Mouse (Mus musculus): ENCODE results near the gene Tgds. TPM values are rescaled to one million over a fixed set of nuclear protein-coding genes. Genes with fewer than 3 reads are reported as not detected.
"Not testable (repeated sequence)": the region's sequence is repeated elsewhere in the genome, so short reads cannot be mapped to it uniquely, and the experiment has no call there.

Gene Tgds
- total RNA-seq, 2 experiments from 2014 or later = 10.2 to 10.6 TPM

DNA sequence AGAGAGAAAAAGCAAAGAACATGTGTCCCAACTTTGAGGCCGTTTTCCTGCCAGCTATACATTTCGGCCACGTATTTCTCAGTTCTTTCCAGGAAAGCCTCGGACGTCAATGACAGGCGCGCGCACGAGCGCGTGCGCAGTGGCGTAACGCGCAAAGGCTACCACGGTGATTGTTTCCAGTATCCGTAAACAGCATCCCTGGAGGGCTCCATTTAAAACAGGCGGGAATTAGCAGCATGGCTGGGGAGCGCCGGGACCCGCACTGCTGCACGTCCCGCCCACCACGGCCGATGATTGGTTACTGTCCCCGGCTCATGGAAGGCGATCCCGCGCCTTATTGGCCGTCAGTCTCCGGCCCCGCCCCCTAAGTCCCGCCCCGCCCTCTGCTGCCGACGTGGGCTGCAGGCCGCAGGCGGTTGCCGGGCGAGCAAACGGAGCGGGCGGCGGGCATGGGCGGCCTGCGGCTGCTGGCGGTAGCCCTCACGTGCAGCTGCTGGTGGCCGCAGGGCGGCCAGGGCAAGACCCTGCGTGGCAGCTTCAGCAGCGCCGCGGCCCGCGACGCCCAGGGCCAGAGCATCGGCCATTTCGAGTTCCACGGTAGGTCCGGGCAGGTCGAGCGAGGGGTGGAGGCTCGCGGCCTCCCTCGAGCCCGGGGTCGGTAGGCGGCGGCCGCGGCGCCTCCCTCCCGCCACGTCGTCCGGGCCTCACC is 4.3 kb upstream of the Tgds start, which contains the start of gene Gpr180:
Gene Gpr180, plus strand, starts transcription at position 415 of the 709 bp plus-strand sequence.
- peak; percentile 97 to 98 for DNase-seq (ENCODE audit: low spot score in 2 of 2)

DNA sequence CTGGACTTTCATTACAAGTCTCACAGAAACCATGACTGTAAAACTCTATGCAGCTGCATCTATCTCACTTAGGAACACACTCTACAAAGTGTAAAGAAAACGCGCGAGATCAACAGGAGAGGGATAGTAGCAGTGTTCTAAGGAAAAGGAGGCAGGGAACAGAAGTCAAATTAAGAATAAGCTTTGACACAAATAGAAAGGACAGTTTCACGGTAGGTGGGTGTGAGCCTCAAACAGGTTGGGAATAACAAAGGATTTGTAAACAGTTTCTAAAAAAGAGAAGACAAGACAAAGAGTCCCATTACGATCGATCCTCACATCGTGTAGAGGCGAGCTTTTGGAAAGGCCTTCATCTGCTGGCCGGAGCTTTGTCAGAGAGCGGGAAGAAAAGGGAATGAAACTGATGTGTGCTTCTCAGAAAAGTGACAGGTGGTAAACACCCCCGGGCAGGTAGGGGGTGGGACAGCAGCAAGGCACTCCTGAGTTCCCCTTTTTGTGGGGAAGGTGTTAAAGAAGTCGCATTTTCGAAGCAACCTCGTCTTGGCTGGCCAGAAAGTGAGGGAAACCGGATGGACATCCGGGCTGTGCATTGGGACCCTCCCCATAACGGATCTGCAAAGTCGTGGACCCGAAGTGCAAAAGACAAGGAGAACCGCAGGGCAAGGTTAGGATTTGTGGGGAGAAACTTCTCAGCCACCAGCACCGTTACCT is 469 bp downstream of the Tgds start:
- DNase-seq (ENCODE audit: low spot score in 2 of 2) = no peak

DNA sequence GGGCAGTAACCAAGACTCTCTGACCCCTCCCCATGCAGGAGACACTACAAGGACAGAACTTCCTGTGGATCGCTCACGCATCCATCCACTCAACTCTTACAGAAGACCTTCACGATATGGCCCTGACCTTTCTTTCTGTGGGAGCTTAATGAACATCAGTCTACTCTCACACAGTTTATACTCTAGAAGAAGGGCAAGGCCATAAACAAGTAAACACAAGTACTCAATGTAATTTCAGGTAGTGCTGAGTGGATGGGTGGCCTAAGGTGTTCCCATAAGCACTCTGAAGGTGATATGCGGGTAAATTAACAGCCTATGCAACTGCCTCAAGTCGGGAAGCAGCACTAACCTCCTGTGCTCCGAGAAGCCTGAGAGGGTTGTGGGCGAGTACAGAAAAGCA is 1.1 kb downstream of the Tgds start:
- no peak for DNase-seq (ENCODE audit: low spot score in 2 of 2)

DNA sequence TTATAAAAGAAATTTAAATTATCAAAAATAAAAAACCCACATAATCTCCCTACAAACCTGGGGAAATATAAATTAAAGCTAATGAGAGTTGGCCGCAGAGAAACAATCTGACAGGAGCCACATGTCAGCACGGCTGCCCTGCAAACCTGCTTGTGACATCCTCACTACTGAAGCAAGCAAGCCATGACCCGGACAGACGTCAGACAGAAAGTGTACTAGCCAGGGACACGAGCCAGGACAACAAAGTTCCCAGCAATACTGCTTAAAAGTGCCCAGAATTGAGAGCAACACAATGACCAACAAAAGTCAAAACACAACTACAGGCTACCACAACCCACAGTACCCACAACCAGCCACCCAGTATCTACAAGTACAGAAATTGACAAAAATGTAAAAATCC is 6.3 kb downstream of the Tgds start:
- DNase-seq (ENCODE audit: low spot score in 2 of 2) = no peak

DNA sequence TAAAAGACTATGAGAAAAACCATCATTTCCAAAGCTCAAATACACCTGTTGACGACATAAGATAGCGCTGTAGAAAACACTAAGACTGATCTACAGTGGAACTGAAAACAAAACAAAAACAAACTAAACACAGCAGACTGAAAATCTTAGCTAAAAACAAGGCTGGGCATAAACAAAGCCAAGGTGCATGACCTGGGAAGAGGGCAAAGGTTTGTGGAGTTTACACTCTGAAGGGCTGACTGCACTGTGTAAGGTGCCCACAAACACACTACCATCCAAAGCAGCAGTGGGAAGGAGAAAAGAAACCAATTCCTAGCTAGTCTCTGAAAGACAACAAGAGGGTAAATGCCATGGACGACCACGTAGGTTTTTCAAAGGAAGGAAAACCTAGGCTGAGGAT is 7.8 kb downstream of the Tgds start:
- DNase-seq (ENCODE audit: low spot score in 2 of 2) = no peak

DNA sequence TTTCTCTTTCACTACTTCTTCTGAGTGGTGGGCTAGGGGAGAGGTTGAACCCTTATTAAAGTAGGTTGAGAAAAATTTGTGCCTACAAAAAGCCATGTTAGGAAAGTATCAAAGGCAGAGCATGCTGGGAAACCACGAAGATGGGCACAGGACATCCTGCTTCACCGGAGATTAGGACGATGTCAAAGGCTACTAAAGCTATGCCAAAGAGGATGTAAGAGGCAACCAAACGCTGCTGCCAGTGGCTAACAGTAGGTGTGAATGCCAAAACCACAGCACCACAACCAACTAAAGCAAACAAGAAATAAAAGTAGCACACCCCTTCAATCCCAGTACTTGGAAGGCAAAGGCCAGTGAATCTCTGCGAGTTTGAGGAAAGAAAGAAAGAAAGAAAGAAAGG is 8.4 kb downstream of the Tgds start:
- DNase-seq (ENCODE audit: low spot score in 2 of 2) = no peak

DNA sequence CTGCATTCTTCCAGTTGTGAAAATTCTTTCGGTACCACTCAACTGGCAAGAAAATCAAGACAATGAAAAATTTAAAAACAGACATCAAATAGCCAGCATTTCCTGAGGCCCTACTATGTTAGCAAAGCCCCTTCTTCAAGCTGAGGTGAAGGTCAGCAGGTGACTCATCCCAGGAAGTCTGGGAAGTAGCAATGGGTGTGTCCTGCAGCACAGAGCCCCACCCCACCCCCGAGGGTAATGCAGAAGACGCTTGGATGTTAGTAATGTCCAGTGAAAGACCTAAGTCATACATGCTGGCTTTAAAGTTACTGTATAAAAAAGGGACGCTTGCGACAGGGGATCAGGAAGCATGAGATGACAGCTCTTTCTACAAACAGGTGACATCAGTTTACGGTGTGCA is 19.4 kb downstream of the Tgds start:
- DNase-seq (ENCODE audit: low spot score in 2 of 2) = no peak

DNA sequence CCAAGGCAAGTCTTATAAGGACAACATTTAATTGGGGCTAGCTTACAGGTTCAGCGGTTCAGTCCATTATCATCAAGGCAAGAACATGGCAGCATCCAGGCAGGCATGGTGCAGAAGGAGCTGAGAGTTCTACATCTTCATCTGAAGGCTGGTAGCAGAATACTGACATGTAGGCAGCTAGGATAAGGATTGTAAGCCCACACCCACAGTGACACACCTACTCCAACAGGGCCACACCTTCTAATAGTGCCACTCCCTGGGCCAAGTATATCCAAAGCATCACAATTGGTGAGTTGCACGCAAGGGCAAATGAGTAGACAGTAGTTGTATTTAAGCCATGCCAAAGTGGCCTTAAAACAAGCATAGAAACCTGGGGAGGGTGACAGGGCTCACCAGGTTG is 25.1 kb downstream of the Tgds start:
- DNase-seq (ENCODE audit: low spot score in 2 of 2) = not testable (repeated sequence)

DNA sequence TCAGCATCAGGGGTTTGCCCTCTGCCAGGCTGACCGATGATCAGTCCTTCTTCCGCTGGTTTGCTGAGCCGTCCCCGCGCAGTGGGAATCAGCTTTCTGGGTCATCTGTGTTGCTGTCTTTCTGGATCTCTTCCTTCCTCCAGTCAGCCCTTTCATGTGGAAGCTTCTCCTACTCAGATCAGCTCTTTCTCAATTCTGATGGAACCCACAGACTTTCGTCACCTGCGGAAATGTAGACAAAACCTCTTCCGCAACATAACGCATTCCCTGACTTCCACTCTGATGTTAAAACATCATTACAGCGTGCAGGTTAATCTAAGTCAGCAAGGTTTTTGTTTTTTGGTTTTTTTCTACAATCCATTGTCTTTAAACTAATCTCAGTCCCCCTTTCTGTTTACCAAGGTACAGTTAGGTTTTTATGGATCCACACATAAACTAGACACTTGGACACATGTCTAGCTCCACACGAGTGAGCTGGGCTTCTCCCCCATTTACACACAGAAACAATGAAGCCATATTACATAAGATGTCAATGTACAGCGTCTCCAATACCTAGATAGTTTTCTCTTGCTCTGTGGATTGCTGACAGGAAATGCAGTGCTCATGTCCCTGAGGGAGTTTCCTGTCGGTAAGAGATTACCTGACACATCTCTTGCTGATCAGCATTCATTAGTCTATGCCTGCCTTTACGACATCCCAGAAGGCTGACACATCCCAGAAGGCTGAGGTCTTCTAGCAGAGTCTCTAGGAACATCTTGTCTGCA is 31.1 kb downstream of the Tgds start:
- no peak for DNase-seq (ENCODE audit: low spot score in 2 of 2)

DNA sequence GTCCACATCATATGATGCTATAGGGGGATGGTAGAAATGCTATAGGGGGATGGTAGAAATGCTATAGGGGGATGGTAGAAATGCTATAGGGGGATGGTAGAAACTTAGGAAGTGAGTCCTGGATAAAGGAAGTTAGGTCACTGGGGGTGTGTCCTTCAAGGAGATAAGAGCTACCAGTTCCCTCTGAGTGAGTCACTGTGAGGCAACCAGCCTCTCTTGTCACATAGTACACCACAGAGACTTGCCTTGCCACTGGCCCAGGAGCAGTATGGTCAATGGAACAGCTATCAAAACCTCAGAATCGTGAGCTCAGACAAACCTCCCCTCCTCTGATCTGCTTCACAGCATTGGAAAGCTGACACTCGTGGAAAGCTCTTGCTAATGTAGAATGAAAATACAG is 34.3 kb downstream of the Tgds start:
- no peak for DNase-seq (ENCODE audit: low spot score in 2 of 2)

DNA sequence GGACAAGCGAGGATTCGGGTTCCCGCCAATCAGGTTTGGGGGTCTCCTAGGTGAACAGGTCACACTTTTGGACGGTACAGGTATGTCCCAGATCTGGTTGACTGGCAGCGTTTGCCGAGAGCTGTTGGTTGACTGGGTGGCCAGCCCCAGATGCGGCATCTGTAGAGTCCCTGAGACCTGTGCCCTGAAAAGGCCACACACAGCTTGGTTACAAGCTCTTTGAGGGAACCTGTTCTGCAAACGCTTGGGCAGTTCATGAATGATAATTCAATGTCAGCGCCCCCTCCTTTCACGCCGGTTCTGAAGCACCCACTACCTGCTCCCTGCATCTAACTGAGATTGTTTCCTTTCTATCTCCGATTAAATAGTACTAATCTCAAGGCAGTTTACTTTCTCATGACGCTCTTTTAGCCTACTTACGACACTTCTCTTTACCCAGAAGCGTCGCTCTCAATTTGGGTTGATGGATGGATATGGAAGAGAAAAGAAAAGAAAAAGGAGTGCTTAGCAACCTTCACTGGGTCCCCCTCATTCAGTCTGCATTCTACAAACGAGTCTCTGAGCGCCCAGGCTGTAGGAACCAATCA is 42.7 kb downstream of the Tgds start:
- no peak for DNase-seq (ENCODE audit: low spot score in 2 of 2)

DNA sequence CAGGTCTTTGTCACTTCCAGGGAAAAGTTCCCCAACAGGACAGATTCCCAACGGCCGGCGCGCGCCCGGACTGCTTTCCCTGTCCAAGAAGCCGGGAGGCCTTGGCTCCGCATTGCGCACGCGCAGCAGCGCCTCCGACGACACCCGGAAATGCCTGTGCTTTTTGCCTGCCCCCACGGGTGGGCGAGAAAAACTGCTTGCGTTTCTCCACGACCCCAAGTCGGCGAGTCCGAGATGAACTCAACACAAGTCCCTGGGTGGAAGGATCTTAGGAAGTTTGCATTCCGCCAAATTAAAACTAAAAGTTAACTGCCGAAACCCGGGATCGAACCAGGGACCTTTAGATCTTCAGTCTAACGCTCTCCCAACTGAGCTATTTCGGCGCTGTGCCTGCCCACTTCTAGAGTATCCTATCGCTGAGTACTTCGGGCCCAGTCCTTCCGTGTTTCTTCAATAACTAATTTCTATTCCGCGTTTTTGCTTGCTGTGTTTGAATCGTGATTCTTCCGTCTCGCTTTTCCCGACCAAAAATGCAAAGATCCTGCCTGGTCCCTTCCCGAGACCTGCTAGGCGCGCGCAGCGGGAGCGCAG is 43.2 kb downstream of the Tgds start:
- DNase-seq (ENCODE audit: low spot score in 2 of 2) = peak; percentile 91 to 94

DNA sequence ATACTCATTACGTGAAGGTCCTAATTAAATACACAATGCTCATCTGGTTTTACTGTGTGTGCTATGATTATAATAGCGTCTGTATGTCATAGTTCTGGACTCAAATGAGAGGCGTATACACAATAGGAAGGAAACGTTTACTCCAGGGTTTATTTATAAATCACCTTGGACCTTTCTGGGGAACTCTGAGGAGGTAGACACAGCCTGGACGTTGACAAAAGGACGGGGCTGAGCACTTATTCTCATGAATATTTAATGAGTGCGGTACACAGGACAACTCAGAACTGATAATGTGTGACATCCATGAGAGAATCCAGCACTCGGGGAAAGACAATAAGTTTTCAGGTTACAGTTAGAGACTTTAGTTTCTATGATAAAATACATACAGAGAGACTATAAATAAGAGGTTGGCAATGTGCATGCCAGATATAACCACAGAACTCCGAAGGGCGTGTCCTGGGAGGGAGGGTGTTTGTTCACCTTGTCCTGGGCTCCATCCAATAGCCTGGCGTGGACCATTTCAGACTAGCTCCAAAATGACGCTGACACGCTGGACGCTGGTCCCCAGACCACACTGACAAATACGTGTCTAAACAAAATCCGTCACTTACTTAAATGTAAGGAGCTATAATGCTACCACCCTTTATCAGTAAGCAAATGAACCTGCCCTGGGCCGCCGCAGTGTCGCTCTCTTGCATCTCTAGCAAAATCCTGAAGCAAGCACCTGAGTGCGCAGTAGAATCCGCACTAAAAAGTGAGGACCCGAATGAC is 43.9 kb downstream of the Tgds start:
- no peak for DNase-seq (ENCODE audit: low spot score in 2 of 2)

DNA sequence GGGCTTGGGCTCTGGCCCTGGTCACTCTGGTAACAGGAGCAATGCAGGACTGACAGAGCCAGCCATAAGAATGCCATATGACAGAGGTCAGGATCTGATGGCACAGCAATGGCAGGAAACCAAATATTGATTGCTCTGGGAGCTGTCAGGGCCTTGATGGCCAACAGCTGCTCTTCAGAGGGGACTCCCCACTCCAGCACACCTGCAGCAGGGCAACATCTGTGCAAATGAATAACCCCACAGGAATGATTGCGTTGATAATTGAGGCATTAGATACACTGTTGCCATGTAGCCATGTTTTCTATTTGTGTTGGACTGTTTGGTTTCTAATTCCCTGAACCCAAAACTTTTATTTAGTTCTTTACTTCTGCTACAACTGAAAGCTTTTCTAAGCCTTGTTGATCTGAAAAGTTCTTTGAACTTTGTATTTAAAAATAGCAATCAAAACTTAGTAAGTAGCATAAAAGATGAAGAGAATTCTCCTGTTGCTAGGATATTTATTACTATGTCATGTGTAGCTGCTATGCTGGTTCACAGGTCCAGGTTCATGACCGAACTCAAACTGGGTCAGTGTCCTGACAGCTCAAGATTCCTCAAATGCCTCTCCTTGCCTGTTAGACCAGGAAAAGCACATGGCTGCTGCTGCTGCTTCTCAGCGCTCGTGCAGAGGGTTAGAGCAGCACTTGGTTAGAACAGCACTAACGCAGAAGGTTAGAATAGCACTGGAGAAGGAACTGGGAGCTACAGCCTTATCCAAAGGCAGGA is 46.1 kb downstream of the Tgds start:
- DNase-seq (ENCODE audit: low spot score in 2 of 2) = no peak

DNA sequence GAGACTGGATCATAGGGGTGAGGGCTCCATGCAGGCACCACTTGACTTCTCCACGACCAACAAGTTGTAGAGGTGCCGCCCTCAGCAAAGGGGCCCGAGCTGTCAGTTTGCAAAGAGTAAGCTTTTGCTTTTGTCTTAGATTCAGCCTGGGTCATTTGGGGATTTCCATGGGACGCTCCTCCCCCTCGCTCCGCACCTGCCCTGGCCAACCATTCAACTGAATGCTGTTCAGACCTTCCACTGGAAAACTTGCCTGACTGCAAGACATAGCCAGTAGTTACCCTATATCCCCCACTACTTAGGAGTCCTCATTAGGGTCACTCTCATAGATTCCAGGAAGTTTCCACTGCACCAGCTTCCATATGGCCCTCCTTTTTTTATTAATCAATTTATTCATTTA is 48.7 kb downstream of the Tgds start:
- no peak for DNase-seq (ENCODE audit: low spot score in 2 of 2)

DNA sequence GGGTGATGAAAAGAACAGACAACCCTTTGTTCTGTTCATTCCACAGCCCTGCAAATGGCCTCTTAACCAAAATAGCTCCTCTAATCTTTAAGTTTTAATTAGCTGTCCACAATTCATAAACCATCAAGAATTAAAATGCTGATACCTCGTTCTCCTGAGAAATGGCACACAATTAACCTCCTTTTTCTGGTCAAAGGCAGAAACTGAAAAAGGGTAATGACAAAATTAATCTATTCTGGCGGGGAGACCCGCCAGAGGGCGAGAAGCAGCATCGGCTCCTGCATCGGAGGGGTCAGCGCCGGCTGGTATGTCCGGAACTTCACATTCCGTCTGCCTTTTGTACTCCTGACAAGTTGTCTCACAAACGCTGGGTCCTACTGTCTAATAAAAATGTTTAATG is 51.9 kb downstream of the Tgds start:
- no peak for DNase-seq (ENCODE audit: low spot score in 2 of 2)

DNA sequence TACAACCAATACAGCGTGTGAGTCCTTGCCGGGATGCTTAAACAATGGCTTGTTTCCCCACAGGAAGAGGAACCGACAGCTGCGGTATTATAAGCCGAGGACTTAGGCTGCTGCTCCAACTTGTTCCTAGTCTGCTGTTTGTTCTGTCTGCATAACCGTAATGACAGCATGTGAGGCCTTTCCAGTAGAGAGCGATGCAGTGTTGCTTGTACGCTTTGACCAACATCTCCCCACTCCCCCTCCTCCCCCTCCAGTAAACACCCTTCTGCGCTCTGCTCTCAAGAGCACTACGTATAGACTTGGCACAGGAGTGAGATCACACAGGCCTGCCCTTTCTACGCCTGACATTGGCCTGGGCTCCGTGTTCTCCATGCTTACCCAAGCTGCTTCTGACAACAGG is 62.5 kb downstream of the Tgds start:
- no peak for DNase-seq (ENCODE audit: low spot score in 2 of 2)

DNA sequence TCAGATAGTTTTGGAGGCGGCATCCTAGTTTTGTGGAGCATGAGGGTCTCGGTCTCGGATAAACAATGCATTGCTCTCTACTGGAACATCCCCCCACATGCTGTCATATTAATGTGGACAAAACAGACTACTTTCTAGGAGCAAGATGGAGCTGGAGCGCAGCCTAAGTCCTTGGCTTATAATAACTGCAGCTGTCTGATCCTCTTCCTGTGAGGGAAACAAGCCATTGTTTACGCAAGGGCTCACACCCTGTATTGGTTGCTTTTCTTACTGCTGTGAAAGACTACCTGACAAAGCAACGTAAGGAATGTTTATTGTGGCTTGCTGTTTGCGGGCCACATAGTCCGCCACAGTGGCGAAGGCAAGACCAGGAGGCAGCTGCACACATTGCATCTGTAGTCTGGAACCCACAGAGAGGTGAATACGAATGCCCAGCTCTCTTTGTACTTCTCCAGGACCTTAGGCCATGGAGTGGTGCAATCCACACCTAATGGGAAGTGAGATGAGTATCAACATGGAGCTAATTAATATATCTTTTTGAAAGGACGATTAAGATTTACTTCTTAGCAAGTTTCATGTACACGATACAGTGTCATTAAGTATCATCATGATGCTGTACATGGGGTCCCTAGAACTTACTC is 63.0 kb downstream of the Tgds start:
- no peak for DNase-seq (ENCODE audit: low spot score in 2 of 2)

Data from layer of hippocampus, postnatal 10 days (tissue).